Comparison of ENCODE assay signal across 9 mouse cellular contexts in the genomic region with DNA sequence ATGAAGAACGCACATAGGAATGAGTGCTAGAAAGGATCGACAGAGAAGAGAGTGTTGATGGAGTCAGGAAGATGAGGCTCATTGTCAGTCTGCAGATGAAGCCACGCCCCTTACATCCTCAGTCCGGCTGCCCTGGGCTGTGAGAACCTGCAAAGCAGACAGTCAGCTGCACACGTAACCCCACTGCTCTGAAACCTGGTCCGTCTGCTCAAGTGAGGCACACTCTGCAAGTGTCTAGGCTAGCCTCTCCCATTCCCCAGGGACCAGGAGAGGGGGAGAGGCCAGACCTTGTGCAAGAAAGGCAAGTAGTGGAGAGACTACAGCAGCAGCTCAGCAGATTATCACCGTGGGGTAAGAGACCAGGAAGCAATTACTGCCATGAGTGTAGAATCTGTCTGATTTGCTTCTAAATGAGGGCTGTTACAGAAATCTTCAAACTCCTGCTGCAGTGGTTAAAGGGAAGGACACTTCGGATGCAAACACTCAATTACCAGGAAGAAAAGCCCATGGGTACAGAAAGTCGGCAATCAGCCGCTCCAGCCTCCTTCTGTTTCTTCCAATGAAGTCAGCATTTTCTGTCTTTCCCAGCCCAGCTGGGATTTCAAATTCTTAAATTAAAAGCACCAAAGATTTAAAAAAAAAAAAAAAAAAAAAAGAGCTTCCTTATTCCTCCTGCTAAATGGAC.
DNase-seq lines count a peak whose midpoint lies in the region; ATAC-seq lines count a peak whose summit lies in the region.
"Had no signal": no experiment of that assay in that cellular context is flagged by ENCODE, and none has a peak within 500 bp of the region (broad histone marks: within the 10 kb centered on the region; RNA-seq: fewer than 3 reads in every experiment).

No protein-coding gene starts in this region.

- DNase-seq in spleen, postnatal 4 days (ENCODE audit: low spot score in 2 of 2): peak; percentile 20 to 64
- no peak for DNase-seq in spleen, postnatal 14 days (ENCODE audit: low spot score in 2 of 2)
- no peak for DNase-seq in heart, adult 9 months (ENCODE audit: low spot score in 2 of 2)
- DNase-seq in layer of hippocampus, adult 18-20 months (ENCODE audit: low spot score in 2 of 2): no peak
- DNase-seq: right cerebral cortex, postnatal 4 days had no signal

- H3K9ac ChIP-seq in forebrain, embryonic 12.5 days: no peak overlapping the region
- no peak overlapping the region for H3K9ac ChIP-seq in midbrain, embryonic 13.5 days (replicated peaks)
- H3K9ac ChIP-seq: heart, embryonic 15.5 days had no signal

- WGBS in forebrain, embryonic 12.5 days: 43% methylated on average over 10 of the region's 10 CpGs
- 49% methylated on average over 10 of the region's 10 CpGs for WGBS in midbrain, embryonic 13.5 days

- peaks cover 17% of the 10 kb centered on the region for H3K36me3 ChIP-seq in forebrain, embryonic 12.5 days (replicated peaks)
- 0 out of 2 replicates have a peak, but pooled peaks cover 4% of the 10 kb centered on the region for H3K36me3 ChIP-seq in midbrain, embryonic 13.5 days
- H3K36me3 ChIP-seq: heart, embryonic 15.5 days had no signal

- peaks cover 37% of the 10 kb centered on the region for H3K4me1 ChIP-seq in forebrain, embryonic 12.5 days
- H3K4me1 ChIP-seq in midbrain, embryonic 13.5 days (replicated peaks): peaks cover 47% of the 10 kb centered on the region

- H3K27ac ChIP-seq in forebrain, embryonic 12.5 days: peak overlapping the region; percentile 56
- H3K27ac ChIP-seq in midbrain, embryonic 13.5 days: peak overlapping the region; percentile 31; the same call in 1 of the 2 replicates
- H3K27ac ChIP-seq: heart, embryonic 15.5 days had no signal

- H3K4me2 ChIP-seq in forebrain, embryonic 12.5 days: no peak overlapping the region
- H3K4me2 ChIP-seq in midbrain, embryonic 13.5 days (replicated peaks): no peak overlapping the region
- H3K4me2 ChIP-seq: heart, embryonic 15.5 days had no signal

- no peak overlapping the region for H3K4me3 ChIP-seq in forebrain, embryonic 12.5 days (replicated peaks)
- no peak overlapping the region for H3K4me3 ChIP-seq in midbrain, embryonic 13.5 days (replicated peaks)
- H3K4me3 ChIP-seq: heart, embryonic 15.5 days had no signal

- H3K27me3 ChIP-seq in forebrain, embryonic 12.5 days: no peaks in the 10 kb centered on the region
- no peaks in the 10 kb centered on the region for H3K27me3 ChIP-seq in midbrain, embryonic 13.5 days
- H3K27me3 ChIP-seq: heart, embryonic 15.5 days had no signal

- no peaks in the 10 kb centered on the region for H3K9me3 ChIP-seq in forebrain, embryonic 12.5 days
- H3K9me3 ChIP-seq in midbrain, embryonic 13.5 days: no peaks in the 10 kb centered on the region
- H3K9me3 ChIP-seq: heart, embryonic 15.5 days had no signal

- peak; percentile 68 for ATAC-seq in forebrain, embryonic 12.5 days (ENCODE audit: low FRiP score)
- peak; percentile 49 for ATAC-seq in midbrain, embryonic 13.5 days
- ATAC-seq in erythroid progenitor cell, adult 5-6 weeks (replicated peaks; ENCODE audit: low FRiP score, poor library complexity, severe bottlenecking): no peak

Comparison
In these comparisons a context has a peak if more than half of its experiments do, and no peak if none do; other contexts are left out.
1. DNase-seq: peak in spleen, postnatal 4 days (2 of 2); none in spleen, postnatal 14 days (0 of 2), heart, adult 9 months (0 of 2) and layer of hippocampus, adult 18-20 months (0 of 2).